Mouse (Mus musculus): ENCODE measurements around the gene Tcirg1. TPM values are rescaled to one million over a fixed set of nuclear protein-coding genes. Genes with fewer than 3 reads are reported as not detected.

Tcirg1 gene
- total RNA-seq, 2 experiments from 2014 or later, result 14.4 to 16.1 TPM

DNA sequence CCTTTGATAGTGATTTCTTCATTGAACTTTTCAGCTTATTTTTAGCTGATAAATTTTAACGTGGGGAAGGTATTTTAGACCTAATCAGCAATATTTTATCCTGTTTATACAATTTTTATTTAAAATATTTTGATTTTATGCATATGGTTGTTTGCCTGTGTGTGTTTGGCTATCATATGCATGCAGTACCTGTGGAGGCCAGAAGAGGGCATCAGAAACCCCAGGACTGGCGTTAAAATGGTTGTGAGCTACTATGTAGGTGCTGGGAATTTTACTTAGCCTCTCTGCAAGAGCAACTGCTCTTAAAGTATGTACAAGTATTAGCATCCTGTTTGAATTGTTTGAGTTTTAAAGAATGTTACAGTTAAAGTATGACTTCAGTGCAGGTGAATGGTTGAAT is 42.0 kb downstream of the Tcirg1 start:
- no peak for DNase-seq (ENCODE audit: low spot score in 2 of 2)
- intact Hi-C loops (cut with DNase I), result no loop called here

DNA sequence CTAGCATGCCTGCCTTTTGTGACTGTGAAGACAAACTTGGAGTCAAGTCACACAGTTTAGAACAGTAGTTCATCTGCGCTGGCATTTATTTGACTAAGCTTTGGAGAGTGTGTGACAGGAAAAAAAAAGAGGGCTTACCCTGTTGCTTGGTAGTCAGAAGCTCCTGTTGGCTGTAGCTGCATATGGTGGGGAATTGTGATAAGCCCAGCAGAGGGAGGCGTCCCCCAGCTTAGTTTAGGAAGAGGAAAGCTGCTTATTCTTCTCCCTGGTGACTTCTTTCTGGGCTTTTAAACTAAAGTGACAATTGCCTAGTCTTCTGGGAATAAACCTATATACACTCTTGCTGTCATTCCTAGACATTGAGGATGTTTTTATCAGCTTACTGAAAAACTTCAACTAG is 44.2 kb downstream of the Tcirg1 start:
- intact Hi-C loops (cut with DNase I), result no loop called here

DNA sequence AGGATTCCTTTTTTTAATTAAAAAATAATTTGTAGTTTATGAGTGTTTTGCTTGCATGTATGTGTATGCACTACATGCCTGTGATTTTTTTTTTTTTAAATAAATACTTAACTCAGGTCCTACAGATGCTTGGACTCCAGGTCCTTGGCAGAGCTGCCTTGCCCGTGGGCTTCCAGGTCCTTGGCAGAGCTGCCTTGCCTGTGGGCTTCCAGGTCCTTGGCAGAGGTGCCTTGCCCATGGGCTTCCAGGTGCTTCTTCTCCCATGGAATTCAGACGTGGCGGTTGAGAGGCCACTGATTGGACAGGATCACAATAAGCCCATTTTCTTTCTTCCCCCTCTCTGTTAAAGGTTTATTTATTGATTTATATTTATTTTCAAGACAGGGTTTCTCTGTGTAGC is 49.7 kb downstream of the Tcirg1 start:
- no peak for DNase-seq (ENCODE audit: low spot score in 2 of 2)
- intact Hi-C loops (cut with DNase I), result no loop called here

More for the DNA sequence above, 44.2 kb downstream of the Tcirg1 start:
- DNase-seq (ENCODE audit: low spot score in 2 of 2), result no peak

DNA sequence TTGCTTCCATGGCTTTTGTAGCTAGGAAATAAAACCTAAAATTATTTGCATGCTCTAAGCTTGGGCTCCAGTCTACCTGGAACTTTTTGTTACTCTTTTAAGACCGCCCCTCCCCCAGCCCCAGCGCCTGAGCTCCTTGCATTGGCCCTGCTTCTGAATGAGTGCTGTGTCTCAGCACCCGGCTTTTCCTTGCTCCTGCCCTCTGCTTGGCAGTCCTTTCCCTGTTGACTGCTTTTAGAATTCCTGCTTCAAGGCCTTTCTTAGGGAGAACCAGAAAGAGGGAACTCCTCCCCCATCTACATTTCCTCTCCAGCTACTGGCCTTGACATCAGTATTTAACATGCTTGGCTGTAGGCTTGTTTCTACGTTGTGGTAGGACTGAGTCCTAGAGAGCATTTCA is 51.3 kb downstream of the Tcirg1 start:
- DNase-seq (ENCODE audit: low spot score in 2 of 2), result peak; percentile 38 to 45
- intact Hi-C loops (cut with DNase I), result no loop called here

DNA sequence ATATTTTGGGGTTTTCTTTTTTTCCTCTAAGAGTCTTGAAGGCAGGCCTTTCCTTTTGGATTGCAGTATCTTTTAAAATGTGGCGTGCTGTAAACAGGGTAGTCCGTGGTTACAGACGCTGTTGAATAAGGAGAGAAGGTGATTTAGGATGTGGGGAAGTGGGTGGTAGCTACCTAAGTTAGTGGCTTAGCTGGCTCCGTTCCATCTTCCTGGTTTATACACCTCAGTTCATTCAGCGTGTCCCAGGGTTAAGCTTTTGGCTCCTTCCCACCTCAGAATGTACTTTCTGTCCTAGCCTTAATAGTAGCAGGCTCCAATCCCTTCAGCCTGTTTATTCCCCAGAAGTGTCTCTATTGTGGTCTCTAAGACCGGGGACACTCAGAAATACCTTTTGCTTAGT is 51.8 kb downstream of the Tcirg1 start:
- DNase-seq (ENCODE audit: low spot score in 2 of 2), result peak in 1 of 2 experiments; percentile 18
- intact Hi-C loops (cut with DNase I), result no loop called here

DNA sequence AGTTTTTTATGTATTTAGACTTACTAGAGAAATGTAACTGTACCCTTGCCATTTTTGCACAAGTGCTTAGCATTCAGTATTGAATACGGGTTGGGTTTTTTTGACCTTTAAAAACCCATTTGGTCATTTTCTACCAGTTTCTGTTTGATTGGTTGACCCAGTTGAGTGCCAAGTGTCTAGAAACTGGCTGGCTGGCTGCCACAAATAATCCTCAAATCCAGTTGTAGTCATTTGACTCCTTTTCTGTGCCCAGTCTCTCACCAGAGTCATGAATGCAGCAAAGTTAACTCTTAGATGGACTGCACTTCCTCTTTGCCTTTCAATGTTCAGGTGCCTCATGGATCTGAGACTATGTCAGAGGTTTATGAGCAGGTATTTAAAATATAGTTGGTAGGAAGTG is 53.0 kb downstream of the Tcirg1 start:
- intact Hi-C loops (cut with DNase I), result loop anchor here (5.0 kb wide), 1 partner anchor 53 kb away; the partner anchor contains the start of gene Tcirg1
- DNase-seq (ENCODE audit: low spot score in 2 of 2), result peak in 1 of 2 experiments; percentile 39

DNA sequence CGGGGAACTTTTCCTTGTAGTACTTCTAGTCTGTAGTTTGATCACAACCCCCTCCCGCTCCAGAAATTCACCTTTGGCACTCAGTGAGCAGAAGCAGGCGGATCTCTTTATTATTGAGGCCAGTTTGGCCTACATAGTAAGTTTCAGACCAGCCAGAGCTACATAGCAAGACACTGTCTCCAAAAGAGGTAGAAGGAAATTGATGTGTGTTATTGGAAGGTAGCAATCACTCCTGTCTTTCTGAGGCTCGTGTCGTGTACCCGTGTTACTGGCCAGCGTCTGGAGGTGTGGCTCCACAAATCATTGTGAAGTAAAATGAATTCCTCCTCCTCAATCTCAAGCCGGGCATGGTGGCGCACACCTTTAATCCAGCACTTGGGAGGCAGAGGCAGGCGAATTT is 53.8 kb downstream of the Tcirg1 start:
- intact Hi-C loops (cut with DNase I), result loop anchor here (5.0 kb wide), 1 partner anchor 54 kb away; the partner anchor contains the start of gene Tcirg1
- no peak for DNase-seq (ENCODE audit: low spot score in 2 of 2)

DNA sequence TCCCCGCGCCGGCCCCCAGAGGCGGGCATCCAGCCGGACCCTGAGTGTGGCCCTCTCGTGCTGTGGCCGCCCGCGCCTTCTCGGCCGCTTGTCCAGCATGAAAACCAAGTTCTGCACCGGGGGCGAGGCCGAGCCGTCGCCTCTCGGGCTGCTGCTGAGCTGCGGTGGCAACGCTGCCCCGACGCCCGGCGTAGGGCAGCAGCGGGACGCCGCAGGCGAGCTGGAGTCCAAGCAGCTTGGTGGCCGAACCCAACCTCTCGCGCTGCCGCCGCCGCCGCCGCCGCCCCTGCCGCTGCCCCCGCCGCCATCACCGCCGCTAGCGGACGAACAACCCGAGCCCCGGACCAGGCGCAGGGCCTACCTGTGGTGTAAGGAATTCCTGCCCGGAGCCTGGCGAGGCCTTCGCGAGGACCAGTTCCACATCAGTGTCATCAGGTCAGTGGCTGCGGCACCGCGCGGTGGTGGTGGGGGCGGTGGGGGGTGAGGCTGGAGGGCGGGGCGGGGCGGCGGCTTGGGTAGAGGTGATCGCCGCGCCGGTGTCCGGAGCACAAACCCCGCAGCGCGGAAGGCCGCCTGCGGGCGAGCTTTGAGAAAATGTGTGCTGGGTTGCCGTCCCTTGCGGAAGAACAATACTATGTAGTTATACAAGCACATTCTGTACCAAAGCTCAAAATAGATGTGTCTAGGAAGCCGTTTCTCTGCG is 54.8 kb downstream of the Tcirg1 start:
- peak; percentile 47 to 60 for DNase-seq (ENCODE audit: low spot score in 2 of 2)
- intact Hi-C loops (cut with DNase I), result loop anchor here (5.0 kb wide), 1 partner anchor 55 kb away; the partner anchor contains the start of gene Tcirg1

DNA sequence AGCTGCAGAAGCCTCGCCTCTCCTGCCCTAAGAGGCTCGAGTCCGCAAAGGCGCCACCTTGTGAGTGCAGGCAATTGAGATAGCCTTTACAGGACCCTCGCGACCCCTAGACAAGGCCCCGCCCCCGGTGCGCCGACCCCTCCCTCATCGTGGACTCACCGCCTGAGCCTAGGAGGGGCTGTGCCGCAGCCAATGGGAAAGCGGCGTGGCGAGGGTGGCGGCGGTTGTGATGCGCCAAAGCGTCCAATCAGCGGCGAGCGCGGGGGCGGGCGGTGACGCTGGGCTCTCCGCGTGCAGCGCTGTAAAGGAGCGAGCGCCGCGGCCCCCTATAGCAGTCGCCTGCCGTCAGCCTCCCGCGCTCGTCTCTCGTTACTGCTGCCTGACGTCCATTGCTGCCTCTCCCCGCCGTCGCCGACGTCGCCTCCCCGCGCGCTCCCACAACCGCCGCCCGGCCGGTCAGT is 55.4 kb downstream of the Tcirg1 start, which contains the start of gene Chka:
Gene Chka (plus strand): TSS at position 272 of the 461 bp plus-strand sequence.
- DNase-seq (ENCODE audit: low spot score in 2 of 2), result peak; percentile 99
- intact Hi-C loops (cut with DNase I), result loop anchor here (5.0 kb wide), 1 partner anchor 56 kb away; the partner anchor contains the start of gene Tcirg1

DNA sequence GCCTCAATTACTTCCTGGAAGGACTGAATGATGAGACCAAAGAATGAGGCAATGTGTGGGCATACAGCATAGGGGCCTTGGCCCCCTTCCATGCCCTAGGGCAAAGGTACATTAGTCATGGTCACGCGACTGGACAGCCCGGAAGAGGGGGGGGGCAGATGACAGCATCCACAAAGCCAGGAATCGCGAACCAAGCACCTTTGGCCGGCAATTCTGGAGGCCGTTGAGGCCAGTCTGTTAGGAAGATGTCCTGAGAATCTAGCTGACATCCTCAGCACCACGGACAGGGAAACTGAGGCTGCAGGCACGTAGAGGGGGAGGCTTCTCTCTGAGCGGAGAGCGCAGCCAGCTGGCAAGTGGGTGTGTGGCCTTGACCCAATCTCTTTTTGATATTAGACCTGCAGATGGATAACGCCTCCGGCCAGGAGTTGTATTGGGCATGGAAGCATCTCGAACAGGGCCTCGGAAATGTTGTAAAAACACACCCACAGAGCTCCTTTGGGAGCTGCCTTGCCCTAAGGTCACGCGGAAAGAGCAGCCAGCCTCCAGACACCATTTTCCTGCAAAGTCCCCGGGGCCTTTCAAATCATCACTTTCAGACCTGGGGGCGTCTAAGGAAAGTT is 56.0 kb downstream of the Tcirg1 start:
- DNase-seq (ENCODE audit: low spot score in 2 of 2), result peak in 1 of 2 experiments; percentile 30

DNA sequence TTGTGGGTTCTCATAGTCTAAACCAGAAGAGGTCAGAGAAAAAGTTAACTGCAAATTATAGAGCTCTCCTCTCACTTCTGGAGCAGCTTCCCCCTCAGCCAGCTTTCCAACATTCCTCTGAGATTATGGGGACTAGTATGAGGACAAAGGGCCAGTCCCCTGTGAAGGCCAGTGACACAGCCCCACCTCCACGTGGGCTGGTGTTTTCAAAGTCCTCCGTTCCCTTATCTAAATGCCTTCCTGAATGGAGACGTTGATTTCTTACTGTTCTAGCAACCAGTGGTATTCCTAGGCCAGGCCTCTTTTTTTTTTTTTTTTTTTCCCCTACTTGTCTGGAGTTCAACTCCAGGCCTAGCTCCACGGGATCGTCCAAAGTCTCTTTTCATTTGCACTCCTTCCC is 56.9 kb downstream of the Tcirg1 start:
- intact Hi-C loops (cut with DNase I), result loop anchor here (5.0 kb wide), 1 partner anchor 57 kb away; the partner anchor contains the start of gene Tcirg1

More for the DNA sequence above, 56.0 kb downstream of the Tcirg1 start:
- intact Hi-C loops (cut with DNase I), result loop anchor here (5.0 kb wide), 1 partner anchor 56 kb away; the partner anchor contains the start of gene Tcirg1

DNA sequence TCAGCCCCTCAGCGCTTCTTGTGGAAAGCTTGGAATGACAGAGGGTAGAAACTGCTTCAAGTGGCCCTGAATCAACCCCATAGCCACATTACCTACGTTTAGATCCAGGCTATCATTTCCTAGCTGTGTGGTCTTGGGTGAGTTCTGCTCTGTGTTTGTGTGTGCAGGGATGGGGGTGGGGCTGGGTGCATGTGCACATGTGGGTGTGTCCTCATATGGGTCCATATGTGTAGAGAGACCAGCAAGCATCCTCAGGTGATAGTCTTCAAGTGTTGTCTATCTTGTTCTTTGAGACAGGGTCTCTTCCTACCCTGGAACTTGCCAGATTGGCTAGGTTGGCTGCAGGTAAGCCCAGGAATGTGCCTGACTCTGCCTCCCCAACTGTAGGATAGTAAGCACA is 57.7 kb downstream of the Tcirg1 start:
- no peak for DNase-seq (ENCODE audit: low spot score in 2 of 2)
- intact Hi-C loops (cut with DNase I), result no loop called here

More for the DNA sequence above, 56.9 kb downstream of the Tcirg1 start:
- no peak for DNase-seq (ENCODE audit: low spot score in 2 of 2)

DNA sequence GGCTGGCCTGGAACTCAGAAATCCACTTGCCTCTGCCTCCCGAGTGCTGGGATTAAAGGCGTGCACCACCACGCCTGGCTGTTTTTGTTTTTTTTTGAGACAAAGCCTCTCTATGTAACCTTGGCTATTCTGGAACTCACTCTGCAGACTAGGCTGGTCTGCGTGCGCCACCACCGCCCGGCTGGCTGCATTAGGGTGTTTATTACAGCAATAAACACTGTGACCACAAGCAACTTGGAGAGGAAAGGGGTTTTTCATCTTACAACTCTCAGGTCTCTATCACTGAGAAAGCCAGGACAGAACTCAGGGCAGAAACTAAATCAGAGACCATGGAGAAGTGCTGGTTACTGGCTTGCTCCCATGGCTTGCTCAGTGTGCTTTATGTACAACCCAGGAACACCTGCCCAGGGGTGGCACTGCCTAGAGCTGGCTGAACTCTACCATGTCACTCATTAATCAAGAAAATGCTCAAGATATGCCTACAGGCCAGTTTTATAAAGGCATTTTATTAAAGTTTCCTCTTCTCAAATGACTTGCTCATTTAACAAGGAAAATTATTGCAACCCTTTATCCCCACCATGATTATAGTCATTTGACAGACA is 58.6 kb downstream of the Tcirg1 start:
- no peak for DNase-seq (ENCODE audit: low spot score in 2 of 2)
- intact Hi-C loops (cut with DNase I), result no loop called here

DNA sequence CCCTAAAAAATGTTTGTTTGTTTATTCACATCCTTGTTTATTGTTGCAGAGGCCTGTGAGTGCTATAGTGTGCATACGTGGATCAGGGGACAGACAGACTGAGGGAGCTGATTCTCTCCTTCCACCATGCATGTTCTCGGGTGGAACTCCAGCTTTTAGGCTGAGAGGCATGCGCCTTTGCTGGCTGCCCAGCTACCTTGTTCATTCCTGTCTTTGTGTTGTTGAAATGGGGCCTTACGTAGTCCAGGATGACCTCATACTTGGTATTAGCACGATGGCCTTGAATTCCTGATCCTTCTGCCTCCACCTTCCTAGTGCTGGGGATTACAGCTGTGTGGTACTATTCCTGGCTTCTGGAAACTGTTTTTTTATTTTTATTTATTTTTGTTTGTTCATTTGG is 59.2 kb downstream of the Tcirg1 start:
- intact Hi-C loops (cut with DNase I), result no loop called here

DNA sequence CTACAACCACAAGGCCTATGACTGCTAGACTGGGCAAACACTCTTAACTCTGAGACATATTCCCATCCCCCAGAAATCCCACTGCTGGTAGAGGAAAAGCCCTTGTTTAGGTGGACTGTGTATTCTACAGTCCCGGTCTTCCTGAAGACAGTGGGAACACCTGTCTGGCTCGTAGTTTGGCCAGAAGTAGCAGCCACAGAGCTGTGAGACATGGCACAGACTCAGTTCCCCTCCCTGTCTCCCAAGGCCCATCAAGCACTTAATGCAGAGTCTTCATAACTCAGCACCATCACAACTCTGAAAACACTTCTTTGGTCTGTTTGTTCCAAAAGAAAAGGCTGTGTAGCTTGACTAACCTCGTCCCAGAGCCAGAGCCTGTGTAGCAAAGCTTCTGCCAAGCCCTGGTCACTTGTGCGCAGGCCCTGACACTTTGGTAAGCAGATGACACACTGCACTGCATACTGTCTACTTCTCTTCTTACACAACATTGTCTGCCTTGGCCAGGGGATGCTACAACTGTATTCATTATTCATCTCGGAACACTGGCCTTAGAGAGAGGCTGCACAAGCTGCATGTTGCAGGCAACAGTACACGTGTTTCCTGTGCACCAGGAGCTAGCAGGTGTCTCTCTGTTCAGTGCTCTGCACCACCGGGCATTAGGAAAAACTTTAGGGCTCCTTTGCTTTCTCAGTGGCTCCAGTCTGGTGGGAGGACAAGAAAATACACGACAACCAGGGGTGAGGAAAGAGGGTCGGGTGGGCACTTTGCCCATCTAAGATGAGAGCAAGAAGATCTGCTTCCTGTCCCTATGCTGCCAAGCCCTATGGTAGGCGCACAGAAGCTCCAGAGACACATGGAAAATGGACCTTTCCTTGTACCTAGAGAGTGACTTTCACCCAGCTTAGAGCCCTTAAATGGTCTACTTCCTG is 60.0 kb downstream of the Tcirg1 start:
- intact Hi-C loops (cut with DNase I), result no loop called here
- DNase-seq (ENCODE audit: low spot score in 2 of 2), result no peak

More for the DNA sequence above, 59.2 kb downstream of the Tcirg1 start:
- no peak for DNase-seq (ENCODE audit: low spot score in 2 of 2)

All from left cerebral cortex, postnatal 14 days (tissue).